In the genomic region with DNA sequence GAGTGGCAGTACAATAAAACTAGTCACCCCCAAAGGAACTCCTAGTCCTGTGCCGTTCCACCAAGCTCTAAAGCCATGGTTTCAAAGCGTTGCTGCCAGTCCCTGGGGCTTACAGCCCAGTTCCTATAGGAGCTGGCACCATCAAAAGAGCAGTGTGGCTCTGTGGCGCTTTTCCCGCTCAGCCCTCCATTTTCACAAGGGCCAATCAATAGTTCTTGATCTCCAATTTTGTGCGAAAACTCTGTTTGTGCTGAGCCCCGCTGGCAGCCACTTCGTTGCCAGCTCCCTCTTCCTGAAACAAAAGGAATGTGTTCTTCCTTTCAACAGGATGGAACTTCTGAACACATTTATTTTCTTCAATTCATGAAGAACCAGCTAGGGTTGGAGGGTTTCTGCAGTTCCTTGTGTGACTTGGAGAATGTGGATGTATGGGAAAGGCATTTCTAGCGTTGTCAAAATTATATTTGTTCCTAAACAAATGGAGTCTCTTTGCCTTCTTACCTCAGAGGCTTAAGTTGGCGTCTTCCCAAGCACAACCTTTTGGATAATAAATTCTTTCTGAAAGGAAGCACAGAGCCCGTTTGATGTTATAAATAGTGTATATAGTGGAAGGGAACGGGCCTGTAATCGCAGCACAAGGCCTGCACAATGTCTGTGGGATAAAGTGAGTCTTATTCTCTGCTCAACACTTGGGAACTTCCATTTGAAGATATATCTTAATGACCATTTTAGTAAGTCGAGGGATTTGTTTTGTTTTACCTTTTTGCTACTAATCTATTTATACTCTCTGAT, we compare ENCODE assay signal across 13 mouse cellular contexts.
DNase-seq lines count a peak whose midpoint lies in the region; ATAC-seq and TF ChIP-seq lines count a peak whose summit lies in the region.
"Had no signal": no experiment of that assay in that cellular context is flagged by ENCODE, and none has a peak within 500 bp of the region (broad histone marks: within the 10 kb centered on the region; RNA-seq: fewer than 3 reads in every experiment).

No protein-coding gene starts in this region.

- H3K36me3 ChIP-seq in kidney, postnatal 0 days (ENCODE audit: insufficient read depth, low read length), result no peaks in the 10 kb centered on the region
- H3K36me3 ChIP-seq in stomach, embryonic 14.5 days (ENCODE audit: control insufficient read depth, insufficient read depth, low read length), result no peaks in the 10 kb centered on the region
- no peaks in the 10 kb centered on the region for H3K36me3 ChIP-seq in stomach, postnatal 0 days (ENCODE audit: control insufficient read depth, insufficient read depth, low read length)
- H3K36me3 ChIP-seq: embryonic facial prominence, embryonic 12.5 days; limb, embryonic 15.5 days; neural tube, embryonic 13.5 days had no signal

- TF ChIP-seq CTCF in kidney, postnatal 0 days (IDR thresholded peaks at IDR 0.05; ENCODE audit: low read depth), result no peak
- TF ChIP-seq CTCF in stomach, postnatal 0 days (IDR thresholded peaks at IDR 0.05; ENCODE audit: low read depth), result no peak

- no peaks in the 10 kb centered on the region for H3K4me1 ChIP-seq in kidney, postnatal 0 days (replicated peaks; ENCODE audit: insufficient read depth, low read length)
- H3K4me1 ChIP-seq in stomach, embryonic 14.5 days (ENCODE audit: control insufficient read depth, insufficient read depth, low read length), result peaks cover 7% of the 10 kb centered on the region; the same call in 1 of the 2 replicates
- no peaks in the 10 kb centered on the region for H3K4me1 ChIP-seq in stomach, postnatal 0 days (replicated peaks; ENCODE audit: control insufficient read depth, insufficient read depth)
- H3K4me1 ChIP-seq: embryonic facial prominence, embryonic 12.5 days had no signal

- H3K4me3 ChIP-seq in kidney, postnatal 0 days (replicated peaks; ENCODE audit: low read depth, low read length), result no peak overlapping the region
- no peak overlapping the region for H3K4me3 ChIP-seq in stomach, embryonic 14.5 days (ENCODE audit: low read depth, low read length)
- H3K4me3 ChIP-seq in stomach, postnatal 0 days (ENCODE audit: low read depth, low read length), result no peak overlapping the region
- H3K4me3 ChIP-seq: embryonic facial prominence, embryonic 12.5 days; limb, embryonic 15.5 days; neural tube, embryonic 13.5 days had no signal

- ATAC-seq in kidney, postnatal 0 days (replicated peaks; ENCODE audit: low FRiP score, low read depth), result no peak
- ATAC-seq in stomach, embryonic 14.5 days (ENCODE audit: insufficient number of reproducible peaks, insufficient read depth, low FRiP score, low read depth), result no peak
- no peak for ATAC-seq in stomach, postnatal 0 days (ENCODE audit: low FRiP score, low TSS enrichment)
- ATAC-seq: liver, postnatal 0 days had no signal

- H3K27ac ChIP-seq in kidney, postnatal 0 days, result no peak overlapping the region
- peak overlapping the region; percentile 27; the same call in 1 of the 2 replicates for H3K27ac ChIP-seq in stomach, embryonic 14.5 days (ENCODE audit: low read length)
- H3K27ac ChIP-seq in stomach, postnatal 0 days (replicated peaks), result no peak overlapping the region
- H3K27ac ChIP-seq: embryonic facial prominence, embryonic 12.5 days; limb, embryonic 15.5 days; neural tube, embryonic 13.5 days had no signal

- WGBS in kidney, postnatal 0 days, result 62% methylated on average over 13 of the region's 13 CpGs
- 56% methylated on average over 13 of the region's 13 CpGs for WGBS in stomach, embryonic 14.5 days
- 63% methylated on average over 13 of the region's 13 CpGs for WGBS in stomach, postnatal 0 days

- H3K27me3 ChIP-seq in kidney, postnatal 0 days (ENCODE audit: insufficient read depth, low read length), result no peaks in the 10 kb centered on the region
- no peaks in the 10 kb centered on the region for H3K27me3 ChIP-seq in stomach, embryonic 14.5 days (ENCODE audit: control insufficient read depth, insufficient read depth, low read length)
- no peaks in the 10 kb centered on the region for H3K27me3 ChIP-seq in stomach, postnatal 0 days (ENCODE audit: control insufficient read depth, insufficient read depth, low read length)
- H3K27me3 ChIP-seq: embryonic facial prominence, embryonic 12.5 days; limb, embryonic 15.5 days; neural tube, embryonic 13.5 days had no signal

- no peak for TF ChIP-seq EP300 in stomach, postnatal 0 days (optimal IDR thresholded peaks at IDR 0.05)

- DNase-seq in heart, adult 11 months, result peak; percentile 39
- no peak for DNase-seq in heart, adult 9 months (ENCODE audit: low spot score in 2 of 2)
- DNase-seq in kidney, postnatal 0 days (ENCODE audit: low spot score), result peak; percentile 33
- DNase-seq in kidney, postnatal 36 days, result no peak
- DNase-seq in stomach, postnatal 0 days (ENCODE audit: low spot score), result no peak
- DNase-seq in yolk sac, embryonic 10.5 days (ENCODE audit: low spot score), result peak; percentile 6
- no peak for DNase-seq in thymus, postnatal 0 days (ENCODE audit: low spot score)
- DNase-seq: cerebellum, postnatal 36 days; liver, postnatal 0 days had no signal

- H3K9me3 ChIP-seq in kidney, postnatal 0 days (replicated peaks; ENCODE audit: low read length), result no peaks in the 10 kb centered on the region
- no peaks in the 10 kb centered on the region for H3K9me3 ChIP-seq in stomach, embryonic 14.5 days (ENCODE audit: control insufficient read depth, low read depth, low read length)
- no peaks in the 10 kb centered on the region for H3K9me3 ChIP-seq in stomach, postnatal 0 days (ENCODE audit: control insufficient read depth, low read length)
- H3K9me3 ChIP-seq: embryonic facial prominence, embryonic 12.5 days; limb, embryonic 15.5 days; neural tube, embryonic 13.5 days had no signal

- no peak overlapping the region for H3K9ac ChIP-seq in kidney, postnatal 0 days (ENCODE audit: low read depth, low read length)
- H3K9ac ChIP-seq in stomach, embryonic 14.5 days (replicated peaks; ENCODE audit: low read depth, low read length), result no peak overlapping the region
- H3K9ac ChIP-seq in stomach, postnatal 0 days (ENCODE audit: low read length), result no peak overlapping the region
- H3K9ac ChIP-seq: embryonic facial prominence, embryonic 12.5 days; limb, embryonic 15.5 days; liver, postnatal 0 days; neural tube, embryonic 13.5 days had no signal

- H3K4me2 ChIP-seq in kidney, postnatal 0 days (ENCODE audit: low read length), result no peak overlapping the region
- H3K4me2 ChIP-seq in stomach, embryonic 14.5 days (replicated peaks; ENCODE audit: low read depth, low read length), result no peak overlapping the region
- no peak overlapping the region for H3K4me2 ChIP-seq in stomach, postnatal 0 days (replicated peaks; ENCODE audit: low read depth)
- H3K4me2 ChIP-seq: embryonic facial prominence, embryonic 12.5 days; limb, embryonic 15.5 days; neural tube, embryonic 13.5 days had no signal

Comparison
In these comparisons a context has a peak if more than half of its experiments do, and no peak if none do; other contexts are left out.
1. DNase-seq: peak in heart, adult 11 months (single experiment), kidney, postnatal 0 days (single experiment) and yolk sac, embryonic 10.5 days (single experiment); none in heart, adult 9 months (0 of 2), kidney, postnatal 36 days (0 of 2), stomach, postnatal 0 days (single experiment) and thymus, postnatal 0 days (single experiment).